Mouse (Mus musculus): ENCODE measurements around the gene Acot1. TPM values are rescaled to one million over a fixed set of nuclear protein-coding genes. Genes with fewer than 3 reads are reported as not detected.
"Not testable (repeated sequence)": the region's sequence is repeated elsewhere in the genome, so short reads cannot be mapped to it uniquely, and the experiment has no call there.

Acot1 gene
- total RNA-seq, 1 experiment from 2014 or later: 39.0 TPM

GRCm38 (mm10) chr12:84050744-84051143 lies 41.5 kb downstream of the Acot1 start:
- ATAC-seq (replicated peaks in 1 of 2; ENCODE audit: insufficient read depth in 1 of 2, low FRiP score in 2 of 2, low TSS enrichment in 1 of 2, low read depth in 1 of 2, poor library complexity in 2 of 2, severe bottlenecking in 2 of 2): not testable (repeated sequence)

GRCm38 (mm10) chr12:84051937-84052474 lies 42.7 kb downstream of the Acot1 start, which contains the start of gene Acot3:
Gene Acot3, plus strand, starts transcription at chr12:84052144.
- ATAC-seq (replicated peaks in 1 of 2; ENCODE audit: insufficient read depth in 1 of 2, low FRiP score in 2 of 2, low TSS enrichment in 1 of 2, low read depth in 1 of 2, poor library complexity in 2 of 2, severe bottlenecking in 2 of 2): no peak

- no peak for ATAC-seq (replicated peaks in 1 of 2; ENCODE audit: insufficient read depth in 1 of 2, low FRiP score in 2 of 2, low TSS enrichment in 1 of 2, low read depth in 1 of 2, poor library complexity in 2 of 2, severe bottlenecking in 2 of 2)
Observed at GRCm38 (mm10) chr12:84052609-84053008, 43.3 kb downstream of the Acot1 start.

GRCm38 (mm10) chr12:84053173-84053572 lies 43.9 kb downstream of the Acot1 start:
- no peak for ATAC-seq (replicated peaks in 1 of 2; ENCODE audit: insufficient read depth in 1 of 2, low FRiP score in 2 of 2, low TSS enrichment in 1 of 2, low read depth in 1 of 2, poor library complexity in 2 of 2, severe bottlenecking in 2 of 2)

- peak in 1 of 2 experiments; percentile 42; a peak in 2 of 4 replicates for ATAC-seq (replicated peaks in 1 of 2; ENCODE audit: insufficient read depth in 1 of 2, low FRiP score in 2 of 2, low TSS enrichment in 1 of 2, low read depth in 1 of 2, poor library complexity in 2 of 2, severe bottlenecking in 2 of 2)
Observed at GRCm38 (mm10) chr12:84053679-84054391, 44.5 kb downstream of the Acot1 start.

- peak; percentile 60 to 73; a peak in 2 of 4 replicates for ATAC-seq (replicated peaks in 1 of 2; ENCODE audit: insufficient read depth in 1 of 2, low FRiP score in 2 of 2, low TSS enrichment in 1 of 2, low read depth in 1 of 2, poor library complexity in 2 of 2, severe bottlenecking in 2 of 2)
Observed at GRCm38 (mm10) chr12:84060946-84061345, 51.7 kb downstream of the Acot1 start.

- no peak for ATAC-seq (replicated peaks in 1 of 2; ENCODE audit: insufficient read depth in 1 of 2, low FRiP score in 2 of 2, low TSS enrichment in 1 of 2, low read depth in 1 of 2, poor library complexity in 2 of 2, severe bottlenecking in 2 of 2)
Observed at GRCm38 (mm10) chr12:84062336-84062735, 53.0 kb downstream of the Acot1 start.

GRCm38 (mm10) chr12:84063228-84063627 lies 53.9 kb downstream of the Acot1 start:
- no peak for ATAC-seq (replicated peaks in 1 of 2; ENCODE audit: insufficient read depth in 1 of 2, low FRiP score in 2 of 2, low TSS enrichment in 1 of 2, low read depth in 1 of 2, poor library complexity in 2 of 2, severe bottlenecking in 2 of 2)

- ATAC-seq (replicated peaks in 1 of 2; ENCODE audit: insufficient read depth in 1 of 2, low FRiP score in 2 of 2, low TSS enrichment in 1 of 2, low read depth in 1 of 2, poor library complexity in 2 of 2, severe bottlenecking in 2 of 2): no peak
Observed at GRCm38 (mm10) chr12:84063833-84064232, 54.5 kb downstream of the Acot1 start.

GRCm38 (mm10) chr12:84064621-84065020 lies 55.3 kb downstream of the Acot1 start:
- no peak for ATAC-seq (replicated peaks in 1 of 2; ENCODE audit: insufficient read depth in 1 of 2, low FRiP score in 2 of 2, low TSS enrichment in 1 of 2, low read depth in 1 of 2, poor library complexity in 2 of 2, severe bottlenecking in 2 of 2)

GRCm38 (mm10) chr12:84067752-84068151 lies 58.5 kb downstream of the Acot1 start:
- no peak for ATAC-seq (replicated peaks in 1 of 2; ENCODE audit: insufficient read depth in 1 of 2, low FRiP score in 2 of 2, low TSS enrichment in 1 of 2, low read depth in 1 of 2, poor library complexity in 2 of 2, severe bottlenecking in 2 of 2)

Other genes starting within 250 kb of the Acot1 start
- gene Papln, start 245.9 kb upstream of the Acot1 start, total RNA-seq (2017): not detected in 2 replicates
- 27.5 and 29.7 TPM in 2 replicates for gene Numb, start 87.6 kb upstream of the Acot1 start, total RNA-seq (2017)
- 12.8 and 14.8 TPM in 2 replicates for gene Riox1, start 58.9 kb upstream of the Acot1 start, total RNA-seq (2017)
- gene Heatr4, start 24.6 kb upstream of the Acot1 start, total RNA-seq (2017): not detected in 2 replicates
- 23.0 and 25.0 TPM in 2 replicates for gene Acot2, start 21.6 kb upstream of the Acot1 start, total RNA-seq (2017)
- gene Acot4, start 28.9 kb downstream of the Acot1 start, total RNA-seq (2017): 0.30 and 0.69 TPM in 2 replicates
- not detected in 2 replicates for gene Gm49366, start 29.4 kb downstream of the Acot1 start, total RNA-seq (2017)
- not detected in 2 replicates for gene Acot3, start 42.7 kb downstream of the Acot1 start, total RNA-seq (2017)
- gene Acot5, start 59.8 kb downstream of the Acot1 start, total RNA-seq (2017): not detected in 2 replicates
- gene Acot6, start 91.2 kb downstream of the Acot1 start, total RNA-seq (2017): 2.8 and 3.4 TPM in 2 replicates
- gene Dnal1, start 104.9 kb downstream of the Acot1 start, total RNA-seq (2017): 2.9 and 3.7 TPM in 2 replicates
- gene Pnma1, start 139.0 kb downstream of the Acot1 start, total RNA-seq (2017): 0.94 and 2.0 TPM in 2 replicates
- 19.9 and 22.3 TPM in 2 replicates for gene Elmsan1, start 209.4 kb downstream of the Acot1 start, total RNA-seq (2017)